Mouse (Mus musculus): ENCODE results near the gene Tpbpa. TPM values are rescaled to one million over a fixed set of nuclear protein-coding genes. Genes with fewer than 3 reads are reported as not detected.
"Not testable (repeated sequence)": the region's sequence is repeated elsewhere in the genome, so short reads cannot be mapped to it uniquely, and the experiment has no call there.

Tpbpa gene
- total RNA-seq (2022): not detected

DNA sequence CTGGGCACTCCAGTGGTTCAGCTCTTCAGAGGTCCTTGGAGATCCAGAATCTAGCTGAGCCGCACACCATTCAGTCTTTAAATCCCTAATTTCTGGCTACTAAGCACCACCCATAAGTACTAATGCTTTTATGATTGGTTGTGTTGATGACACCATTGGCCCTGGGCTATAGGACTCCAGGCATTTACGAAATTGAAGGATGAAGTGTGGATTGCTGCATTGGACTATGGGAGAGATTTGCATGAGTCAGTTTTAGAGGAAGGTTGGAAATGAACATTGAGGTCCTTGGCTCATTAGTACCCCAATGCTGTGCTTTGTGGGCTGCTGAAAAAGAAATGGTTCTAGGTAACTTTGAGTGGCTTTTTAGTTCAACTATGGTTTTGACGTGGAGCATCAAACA, at the start of gene Tpbpa:
Tpbpa (minus strand) TSS at position 101 of the 400 bp plus-strand sequence.
- not testable (repeated sequence) for DNase-seq

DNA sequence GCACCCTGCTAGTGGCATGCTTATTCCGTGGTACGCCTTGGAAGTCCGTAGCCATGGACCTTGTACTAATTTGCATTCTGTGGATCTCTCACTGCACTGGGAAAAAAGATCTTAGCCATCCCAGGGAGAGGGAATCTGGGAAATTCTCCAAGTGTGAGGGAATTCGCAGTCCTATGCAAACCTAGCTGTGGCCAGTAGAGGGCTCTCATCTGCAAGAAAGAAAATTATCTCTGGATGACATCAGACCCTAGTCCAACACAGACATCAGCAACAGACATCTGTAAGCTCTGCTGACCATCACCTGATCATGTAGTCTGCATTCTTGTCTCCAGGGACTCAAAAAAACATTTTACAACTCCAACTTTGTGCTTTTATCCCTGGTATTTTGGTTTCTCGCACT, 45.1 kb upstream of the Tpbpa start:
- not testable (repeated sequence) for DNase-seq

DNA sequence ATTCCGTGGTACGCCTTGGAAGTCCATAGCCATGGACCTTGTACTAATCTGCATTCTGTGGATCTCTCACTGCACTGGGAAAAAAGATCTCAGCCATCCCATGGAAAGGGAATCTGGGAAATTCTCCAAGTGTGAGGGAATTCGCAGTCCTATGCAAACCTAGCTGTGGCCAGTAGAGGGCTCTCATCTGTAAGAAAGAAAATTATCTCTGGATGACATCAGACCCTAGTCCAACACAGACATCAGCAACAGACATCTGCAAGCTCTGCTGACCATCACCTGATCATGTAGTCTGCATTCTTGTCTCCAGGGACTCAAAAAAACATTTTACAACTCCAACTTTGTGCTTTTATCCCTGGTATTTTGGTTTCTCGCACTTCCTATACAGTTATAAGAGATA, 30.5 kb upstream of the Tpbpa start:
- DNase-seq: not testable (repeated sequence)

DNA sequence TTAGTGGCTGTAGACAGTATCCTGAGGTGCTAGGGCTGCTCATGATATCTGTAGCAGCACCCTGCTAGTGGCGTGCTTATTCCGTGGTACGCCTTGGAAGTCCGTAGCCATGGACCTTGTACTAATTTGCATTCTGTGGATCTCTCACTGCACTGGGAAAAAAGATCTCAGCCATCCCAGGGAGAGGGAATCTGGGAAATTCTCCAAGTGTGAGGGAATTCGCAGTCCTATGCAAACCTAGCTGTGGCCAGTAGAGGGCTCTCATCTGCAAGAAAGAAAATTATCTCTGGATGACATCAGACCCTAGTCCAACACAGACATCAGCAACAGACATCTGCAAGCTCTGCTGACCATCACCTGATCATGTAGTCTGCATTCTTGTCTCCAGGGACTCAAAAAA, 22.2 kb upstream of the Tpbpa start:
- DNase-seq: not testable (repeated sequence)

DNA sequence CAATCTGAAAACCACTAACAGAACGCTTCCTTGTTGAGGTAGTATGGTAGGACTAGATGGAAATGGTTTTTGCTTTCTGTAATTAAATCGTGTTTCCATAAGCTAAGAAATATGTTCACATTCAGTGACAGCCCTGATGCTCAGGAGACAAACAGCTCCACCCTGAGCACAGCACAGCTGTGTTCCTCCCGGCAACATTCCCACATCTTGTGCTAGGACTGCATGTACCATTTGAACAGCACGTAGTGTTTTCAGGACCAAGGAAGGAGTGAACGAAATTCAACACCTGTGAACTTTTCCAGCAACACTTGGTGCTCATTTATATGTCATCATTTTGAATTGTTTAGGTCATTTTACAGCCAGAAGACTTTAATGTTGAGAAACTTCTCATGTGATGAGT, 19.9 kb upstream of the Tpbpa start:
- no peak for DNase-seq

DNA sequence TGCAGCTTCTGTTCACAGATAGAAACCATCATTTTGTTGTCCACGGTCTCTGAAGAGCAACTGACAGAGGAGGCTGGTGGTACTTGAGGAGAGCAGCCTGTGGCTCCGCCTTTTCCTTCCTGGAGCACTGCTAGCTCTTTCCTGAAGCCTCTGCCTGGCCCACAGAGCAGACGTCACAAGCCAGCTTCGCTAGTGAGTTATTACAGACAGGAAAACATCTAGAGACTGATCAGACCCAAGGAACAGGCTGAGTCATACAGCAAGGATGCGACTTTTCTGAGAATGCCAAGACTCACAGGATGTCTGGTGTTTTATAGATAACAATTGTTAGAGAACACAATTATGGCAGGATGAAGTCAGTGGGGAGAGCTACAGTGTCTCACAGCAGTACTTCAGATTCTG, 5.3 kb downstream of the Tpbpa start, which contains the start of the genes Gm49391 and Ctla2a:
Gm49391 (minus strand) TSS at position 72 of the 402 bp plus-strand sequence.
Ctla2a (minus strand) TSS at position 126 of the 402 bp plus-strand sequence.
- DNase-seq: peak; percentile 55

DNA sequence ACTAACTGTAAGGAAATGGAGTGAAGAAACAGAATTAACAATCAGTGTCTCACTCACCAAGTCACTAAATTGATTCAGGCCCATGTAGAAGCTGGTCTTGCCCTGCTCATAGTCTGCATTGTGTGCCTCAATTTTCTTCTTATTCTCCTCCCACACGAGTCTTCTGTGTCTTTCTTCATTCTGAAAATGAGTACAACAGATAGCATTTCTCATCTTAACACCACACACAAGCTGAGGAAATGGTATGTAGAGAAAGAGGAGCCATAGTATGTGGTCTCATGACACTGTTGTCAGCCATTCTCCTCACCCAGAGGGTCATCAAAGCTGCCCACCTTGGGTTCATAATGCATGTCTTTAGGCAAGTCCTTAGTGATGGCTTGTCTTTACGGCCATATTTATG, 6.3 kb downstream of the Tpbpa start, which contains the start of gene Gm49393:
Gm49393 (minus strand) TSS at position 101 of the 400 bp plus-strand sequence.
- DNase-seq: not testable (repeated sequence)

DNA sequence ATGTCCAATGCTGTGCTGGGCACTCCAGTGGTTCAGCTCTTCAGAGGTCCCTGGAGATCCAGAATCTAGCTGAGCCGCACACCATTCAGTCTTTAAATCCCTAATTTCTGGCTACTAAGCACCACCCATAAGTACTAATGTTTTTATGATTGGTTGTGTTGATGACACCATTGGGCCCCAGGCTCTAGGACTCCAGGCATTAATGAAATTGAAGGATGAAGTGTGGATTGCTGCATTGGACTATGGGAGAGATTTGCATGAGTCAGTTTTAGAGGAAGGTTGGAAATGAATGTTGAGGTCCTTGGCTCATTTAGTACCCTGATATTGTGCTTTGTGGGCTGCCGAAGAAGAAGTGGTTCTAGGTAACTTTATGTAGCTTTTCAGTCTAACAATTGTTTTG, 37.0 kb downstream of the Tpbpa start, which contains the start of gene Tpbpb:
Tpbpb (minus strand) TSS at position 101 of the 400 bp plus-strand sequence.
- not testable (repeated sequence) for DNase-seq

DNA sequence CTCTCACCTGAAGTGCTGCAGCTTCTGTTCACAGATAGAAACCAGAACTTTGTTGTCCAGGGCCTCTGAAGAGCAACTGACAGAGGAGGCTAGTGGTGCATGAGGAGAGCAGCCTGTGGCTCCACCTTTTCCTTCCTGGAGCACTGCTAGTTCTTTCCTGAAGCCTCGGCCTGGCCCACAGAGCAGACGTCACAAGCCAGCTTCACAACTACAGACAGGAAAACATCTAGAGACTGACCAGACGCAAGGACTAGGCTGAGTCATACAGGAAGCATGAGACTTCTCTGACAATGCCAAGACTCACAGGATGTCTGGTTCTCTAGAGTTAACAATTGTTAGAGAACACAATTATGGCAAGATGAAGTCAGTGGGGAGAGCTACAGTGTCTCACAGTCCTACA, 44.5 kb downstream of the Tpbpa start, which contains the start of gene Ctla2b:
Ctla2b (minus strand) TSS at position 120 of the 400 bp plus-strand sequence.
- peak; percentile 61 for DNase-seq

DNA sequence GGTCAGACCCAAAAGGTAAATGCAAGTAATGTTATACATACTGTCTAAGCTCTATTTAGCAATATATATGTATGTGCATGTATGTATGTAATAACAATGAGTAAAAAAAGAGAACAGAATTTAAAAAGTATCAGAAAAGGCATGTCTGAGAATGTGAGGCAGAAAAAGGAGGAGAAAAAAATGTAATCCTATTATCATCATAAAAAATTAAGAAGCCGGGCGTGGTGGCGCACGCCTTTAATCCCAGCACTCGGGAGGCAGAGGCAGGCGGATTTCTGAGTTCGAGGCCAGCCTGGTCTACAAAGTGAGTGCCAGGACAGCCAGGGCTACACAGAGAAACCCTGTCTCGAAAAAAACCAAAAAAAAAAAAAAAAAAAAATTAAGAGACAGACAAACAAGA, 45.0 kb downstream of the Tpbpa start, which contains the start of gene Gm49392:
Gm49392 (minus strand) TSS at position 101 of the 400 bp plus-strand sequence.
- not testable (repeated sequence) for DNase-seq

DNA sequence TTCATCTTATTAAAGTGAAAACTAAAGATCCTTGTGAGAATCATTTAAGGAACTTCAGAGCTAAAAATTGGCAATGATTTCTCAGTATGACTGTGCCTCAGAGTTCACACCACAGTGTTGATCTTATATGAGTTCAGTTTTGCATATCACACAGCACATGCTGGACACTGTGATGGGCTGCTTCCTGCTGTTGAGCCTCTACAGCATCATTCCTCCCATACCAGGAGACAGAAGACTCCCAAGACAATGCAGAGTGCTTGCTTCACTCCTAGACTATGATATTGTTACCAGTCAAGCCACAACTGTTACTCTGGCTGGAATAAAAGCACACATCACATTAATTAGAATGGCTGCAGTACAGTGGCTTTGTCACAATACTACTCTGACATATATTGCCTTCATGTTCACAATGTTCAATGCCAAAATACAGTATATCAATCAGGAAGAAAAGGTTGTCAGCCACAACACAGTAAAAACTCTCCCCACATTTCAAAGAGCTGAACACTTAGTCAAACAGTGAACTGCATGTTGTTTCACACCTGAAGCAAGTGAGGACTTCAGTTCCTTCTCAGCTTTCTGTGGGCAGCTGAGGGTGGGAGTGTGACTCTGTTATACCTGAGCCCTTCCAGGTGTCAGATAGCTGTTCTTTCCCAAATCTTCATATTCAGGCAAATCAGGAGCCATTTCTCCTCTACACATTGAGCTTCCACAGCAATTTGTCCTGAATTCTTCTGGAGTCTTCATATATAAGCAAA, 46.2 kb downstream of the Tpbpa start:
- no peak for DNase-seq

DNA sequence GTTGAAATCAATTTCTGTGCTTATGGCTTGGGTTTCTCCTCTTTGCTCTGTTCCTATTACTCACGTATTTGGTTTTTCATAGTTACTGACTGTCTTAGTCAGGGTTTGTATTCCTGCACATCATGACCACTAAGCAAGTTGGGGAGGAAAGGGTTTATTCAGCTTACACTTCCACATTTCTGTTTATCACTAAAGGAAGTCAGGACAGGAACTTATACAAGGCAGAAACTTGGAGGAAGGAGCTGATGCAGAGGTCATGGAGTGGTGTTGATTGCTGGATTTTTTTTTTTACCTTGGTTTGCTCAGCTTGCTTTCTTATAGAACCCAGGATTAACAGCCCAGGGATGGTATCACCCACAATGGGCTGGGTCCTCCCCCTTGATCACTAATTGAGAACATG, 49.5 kb downstream of the Tpbpa start:
- no peak for DNase-seq

Other genes starting within 250 kb of the Tpbpa start
- not detected for gene BC051665, start 155.6 kb downstream of the Tpbpa start, total RNA-seq (2022)
- not detected for gene Ctsll3, start 139.1 kb downstream of the Tpbpa start, total RNA-seq (2022)
- 10 to 100 TPM in 2 of 4 experiments, 1 to 10 TPM in 1, not detected in 1; 1.1 to 33.6 (median 29.7) TPM for gene 4930486L24Rik, start 77.5 kb downstream of the Tpbpa start, total RNA-seq (2022)
- gene Gm49392, start 45.1 kb downstream of the Tpbpa start, total RNA-seq (2022): 1 to 10 TPM in 1 of 4 experiments, under 1 TPM in 2, not detected in 1; 0.43 to 2.3 (median 0.99) TPM
- gene Ctla2b, start 44.5 kb downstream of the Tpbpa start, total RNA-seq (2022): 1 to 10 TPM; 2.5 to 4.8 (median 3.6) TPM
- gene Tpbpb, start 37.1 kb downstream of the Tpbpa start, total RNA-seq (2022): not detected
- not detected for gene Gm49393, start 6.4 kb downstream of the Tpbpa start, total RNA-seq (2022)
- under 1 TPM in 1 of 4 experiments, not detected in 3; 0.23 TPM for gene Gm49391, start 5.4 kb downstream of the Tpbpa start, total RNA-seq (2022)
- gene Ctla2a, start 5.4 kb downstream of the Tpbpa start, total RNA-seq (2022): 10 to 100 TPM; 31.1 to 39.1 (median 36.6) TPM
- gene Ctsj, start 64.0 kb upstream of the Tpbpa start, total RNA-seq (2022): not detected
- gene Ctsq, start 98.6 kb upstream of the Tpbpa start, total RNA-seq (2022): not detected
- not detected for gene Ctsr, start 222.3 kb upstream of the Tpbpa start, total RNA-seq (2022)